Mouse (Mus musculus) liver, embryonic 11.5 days (tissue): ENCODE data around the gene Eml2. TPM values are rescaled to one million over a fixed set of nuclear protein-coding genes. Genes with fewer than 3 reads are reported as not detected.

Experiments
- ATAC-seq: fragments of 200-750 bp; cut with Nextera tagmentation; replicated peaks from 2 replicates; pipeline ENCODE4 v1.8.0; 2017; ENCODE audit warnings: moderate number of reproducible peaks, mild to moderate bottlenecking, moderate TSS enrichment, moderate library complexity; ENCODE audit not compliant: low FRiP score
- DNase-seq: peaks from one replicate; pipeline ENCODE4 v3.0.0-alpha.2; 2017; ENCODE audit warnings: low spot score
- H3K27ac ChIP-seq: fragments of 300-500 bp; sonication (generic); 2 replicates; pipeline ENCODE4 v1.5.1; 2014; ENCODE audit warnings: mild to moderate bottlenecking, low read depth, low read length, control low read depth
- H3K27me3 ChIP-seq: fragments of 300-500 bp; sonication (generic); replicated peaks from 2 replicates; pipeline ENCODE4 v1.6.1; 2014; ENCODE audit warnings: low read length, mixed read lengths; ENCODE audit not compliant: control insufficient read depth, insufficient read depth
- H3K36me3 ChIP-seq: fragments of 300-500 bp; sonication (generic); 2 replicates; pipeline ENCODE4 v1.6.1; 2014; ENCODE audit warnings: mild to moderate bottlenecking, low read length, moderate library complexity, mixed read lengths; ENCODE audit not compliant: control insufficient read depth, insufficient read depth
- H3K4me1 ChIP-seq: fragments of 300-500 bp; sonication (generic); replicated peaks from 2 replicates; pipeline ENCODE4 v1.6.1; 2014; ENCODE audit warnings: low read length, mixed read lengths; ENCODE audit not compliant: control insufficient read depth, insufficient read depth
- H3K4me2 ChIP-seq: fragments of 300-500 bp; sonication (generic); 2 replicates; pipeline ENCODE4 v1.6.1; 2014; ENCODE audit warnings: mild to moderate bottlenecking, control low read depth, moderate library complexity
- H3K4me3 ChIP-seq: fragments of 300-500 bp; sonication (generic); 2 replicates; pipeline ENCODE4 v1.5.1; 2014; ENCODE audit warnings: low read depth, low read length, control low read depth
- H3K9ac ChIP-seq: fragments of 300-500 bp; sonication (generic); 2 replicates; pipeline ENCODE4 v1.6.1; 2014; ENCODE audit warnings: low read depth, low read length, control low read depth
- H3K9me3 ChIP-seq: fragments of 300-500 bp; sonication (generic); 2 replicates; pipeline ENCODE4 v1.6.1; 2016; ENCODE audit warnings: low read length, inconsistent platforms, mixed read lengths; ENCODE audit not compliant: control insufficient read depth
- WGBS: fragments of 180-500 bp; shearing (Covaris S2); extraction: QIAGEN DNeasy Blood & Tissue Kit; methylation state at CpG from one replicate; pipeline ENCODE4 v1.1.7; 2014; 5-methylcytosine and 5-hydroxymethylcytosine counted together
- polyA plus RNA-seq: library from polyadenylated mRNA; unstranded; fragments of >200 nt; fragmentation: Nextera tagmentation; extraction: Ambion mirVana; gene quantifications from 2 replicates; pipeline ENCODE4 v1.2.1, GENCODE M21; 2014

Gene Eml2
- polyA plus RNA-seq, 1 experiment from 2014 or later: 2.7 TPM

- 6% methylated on average over 30 of the region's 30 CpGs for WGBS
- Histone ChIP-seq H3K4me1 (peaks cover 20% of the 10 kb centered on the region), H3K36me3 (peaks cover 15% of the 10 kb centered on the region), H3K4me2 (peak overlapping the region; percentile 42), H3K9ac (no peak overlapping the region), H3K4me3 (peak overlapping the region; percentile 14), H3K9me3 (no peaks in the 10 kb centered on the region), H3K27ac (no peak overlapping the region), H3K27me3 (peaks cover 12% of the 10 kb centered on the region)
- DNase-seq (peak; percentile 93), ATAC-seq (peak; percentile 76)
Measured at GRCm38 (mm10) chr7:19157160-19157800, 18.9 kb upstream of the Eml2 start.

- 69% methylated on average over 11 of the region's 11 CpGs for WGBS
- peaks cover 12% of the 10 kb centered on the region for H3K27me3 ChIP-seq
- H3K9ac ChIP-seq: no peak overlapping the region
- H3K4me1 ChIP-seq: peaks cover 21% of the 10 kb centered on the region
- H3K27ac ChIP-seq: no peak overlapping the region
- ATAC-seq: no peak
- peaks cover 6% of the 10 kb centered on the region for H3K36me3 ChIP-seq
- H3K4me2 ChIP-seq: no peak overlapping the region
- no peak overlapping the region for H3K4me3 ChIP-seq
- DNase-seq: no peak
- no peaks in the 10 kb centered on the region for H3K9me3 ChIP-seq
Measured at GRCm38 (mm10) chr7:19158601-19159000, 17.6 kb upstream of the Eml2 start.

- H3K4me2 ChIP-seq: peak overlapping the region; percentile 83
- DNase-seq (no peak), ATAC-seq (no peak)
- WGBS: 18% methylated on average over 18 of the region's 18 CpGs
- peaks cover 19% of the 10 kb centered on the region for H3K27me3 ChIP-seq
- peaks cover 6% of the 10 kb centered on the region; the same call in 1 of the 2 replicates for H3K36me3 ChIP-seq
- H3K27ac ChIP-seq: no peak overlapping the region
- H3K4me3 ChIP-seq: peak overlapping the region; percentile 43; the same call in 1 of the 2 replicates
- H3K9ac ChIP-seq: no peak overlapping the region
- H3K4me1 ChIP-seq: peaks cover 29% of the 10 kb centered on the region
- no peaks in the 10 kb centered on the region for H3K9me3 ChIP-seq
Measured at GRCm38 (mm10) chr7:19159411-19159810, 16.8 kb upstream of the Eml2 start.

GRCm38 (mm10) chr7:19160115-19160514 is 16.1 kb upstream of the Eml2 start:
- no peak overlapping the region for H3K9ac ChIP-seq
- ATAC-seq: peak; percentile 67
- 2% methylated on average over 20 of the region's 20 CpGs for WGBS
- H3K4me2 ChIP-seq: peak overlapping the region; percentile 83
- H3K4me3 ChIP-seq: peak overlapping the region; percentile 43
- peaks cover 36% of the 10 kb centered on the region for H3K4me1 ChIP-seq
- peak; percentile 78 for DNase-seq
- H3K27ac ChIP-seq: no peak overlapping the region
- peaks cover 26% of the 10 kb centered on the region for H3K27me3 ChIP-seq
- H3K9me3 ChIP-seq: no peaks in the 10 kb centered on the region
- H3K36me3 ChIP-seq: peaks cover under 1% of the 10 kb centered on the region; the same call in 1 of the 2 replicates

GRCm38 (mm10) chr7:19162928-19163327 is 13.3 kb upstream of the Eml2 start:
- peaks cover 2% of the 10 kb centered on the region; the same call in 1 of the 2 replicates for H3K9me3 ChIP-seq
- no peak overlapping the region for H3K9ac ChIP-seq
- peaks cover 30% of the 10 kb centered on the region for H3K27me3 ChIP-seq
- DNase-seq (no peak), ATAC-seq (no peak)
- peaks cover 41% of the 10 kb centered on the region for H3K4me1 ChIP-seq
- WGBS: 78% methylated on average over 7 of the region's 7 CpGs
- H3K4me2 ChIP-seq: no peak overlapping the region
- no peak overlapping the region for H3K4me3 ChIP-seq
- no peak overlapping the region for H3K27ac ChIP-seq
- no peaks in the 10 kb centered on the region for H3K36me3 ChIP-seq

- no peak overlapping the region; the same call in 1 of the 2 replicates for H3K4me3 ChIP-seq
- peaks cover 2% of the 10 kb centered on the region; the same call in 1 of the 2 replicates for H3K9me3 ChIP-seq
- DNase-seq (no peak), ATAC-seq (no peak)
- no peaks in the 10 kb centered on the region for H3K36me3 ChIP-seq
- no peak overlapping the region for H3K9ac ChIP-seq
- H3K27ac ChIP-seq: no peak overlapping the region
- peaks cover 41% of the 10 kb centered on the region for H3K4me1 ChIP-seq
- peaks cover 28% of the 10 kb centered on the region for H3K27me3 ChIP-seq
- WGBS: 29% methylated on average over 12 of the region's 12 CpGs
- H3K4me2 ChIP-seq: peak overlapping the region; percentile 56
Measured at GRCm38 (mm10) chr7:19163752-19164151, 12.5 kb upstream of the Eml2 start.

- no peaks in the 10 kb centered on the region for H3K36me3 ChIP-seq
- peaks cover 2% of the 10 kb centered on the region; the same call in 1 of the 2 replicates for H3K9me3 ChIP-seq
- 3% methylated on average over 6 of the region's 6 CpGs for WGBS
- peak overlapping the region; percentile 56 for H3K4me2 ChIP-seq
- H3K27me3 ChIP-seq: peaks cover 24% of the 10 kb centered on the region
- no peak overlapping the region for H3K9ac ChIP-seq
- DNase-seq (no peak), ATAC-seq (peak; percentile 46)
- peak overlapping the region; percentile 27 for H3K4me3 ChIP-seq
- peaks cover 41% of the 10 kb centered on the region for H3K4me1 ChIP-seq
- H3K27ac ChIP-seq: no peak overlapping the region
Measured at GRCm38 (mm10) chr7:19164189-19164588, 12.0 kb upstream of the Eml2 start.

GRCm38 (mm10) chr7:19164978-19165377 is 11.2 kb upstream of the Eml2 start:
- ATAC-seq (peak; percentile 42), DNase-seq (no peak)
- Histone ChIP-seq H3K4me3 (peak overlapping the region; percentile 27), H3K27me3 (peaks cover 24% of the 10 kb centered on the region), H3K36me3 (no peaks in the 10 kb centered on the region), H3K4me2 (peak overlapping the region; percentile 56), H3K9me3 (peaks cover 2% of the 10 kb centered on the region; the same call in 1 of the 2 replicates), H3K9ac (no peak overlapping the region), H3K4me1 (peaks cover 37% of the 10 kb centered on the region), H3K27ac (no peak overlapping the region)
- 3% methylated on average over 13 of the region's 13 CpGs for WGBS
